Mouse (Mus musculus): Measurements from ENCODE around the gene Ttll1. TPM values are rescaled to one million over a fixed set of nuclear protein-coding genes. Genes with fewer than 3 reads are reported as not detected.

The Ttll1 gene
- polyA plus RNA-seq, 1 experiment from 2014 or later: 10.0 TPM

GRCm38 (mm10) chr15:83532606-83533005 lies 21.9 kb upstream of the Ttll1 start:
- WGBS (ENCODE audit: insufficient replicate concordance): 39% methylated on average over 7 of the region's 7 CpGs
- H3K36me3 ChIP-seq: no peaks in the 10 kb centered on the region
- no peak overlapping the region for H3K4me2 ChIP-seq
- H3K27me3 ChIP-seq (replicated peaks): peaks cover 42% of the 10 kb centered on the region
- ATAC-seq: no peak
- no peak overlapping the region for H3K4me3 ChIP-seq
- peaks cover 11% of the 10 kb centered on the region; the same call in 1 of the 2 replicates for H3K4me1 ChIP-seq
- no peak overlapping the region for H3K9ac ChIP-seq
- H3K9me3 ChIP-seq (replicated peaks): no peaks in the 10 kb centered on the region
- H3K27ac ChIP-seq: no peak overlapping the region

GRCm38 (mm10) chr15:83531961-83532469 lies 21.3 kb upstream of the Ttll1 start:
- no peaks in the 10 kb centered on the region for H3K9me3 ChIP-seq (replicated peaks)
- H3K4me1 ChIP-seq: peaks cover 17% of the 10 kb centered on the region
- H3K4me3 ChIP-seq: no peak overlapping the region
- no peak overlapping the region for H3K4me2 ChIP-seq
- no peaks in the 10 kb centered on the region for H3K36me3 ChIP-seq
- peaks cover 48% of the 10 kb centered on the region for H3K27me3 ChIP-seq (replicated peaks)
- ATAC-seq: no peak
- H3K9ac ChIP-seq: no peak overlapping the region
- no peak overlapping the region for H3K27ac ChIP-seq
- 68% methylated on average over 5 of the region's 5 CpGs for WGBS (ENCODE audit: insufficient replicate concordance)

GRCm38 (mm10) chr15:83530688-83531087 lies 20.0 kb upstream of the Ttll1 start:
- Histone ChIP-seq H3K9me3 (replicated peaks) (no peaks in the 10 kb centered on the region), H3K4me3 (no peak overlapping the region), H3K27ac (0 out of 2 replicates have a peak overlapping the region, but pooled peaks have one; percentile 8), H3K36me3 (no peaks in the 10 kb centered on the region), H3K4me2 (no peak overlapping the region), H3K27me3 (replicated peaks) (peaks cover 59% of the 10 kb centered on the region), H3K4me1 (peaks cover 31% of the 10 kb centered on the region), H3K9ac (no peak overlapping the region)
- 49% methylated on average over 6 of the region's 6 CpGs for WGBS (ENCODE audit: insufficient replicate concordance)
- no peak for ATAC-seq

- H3K9ac ChIP-seq: no peak overlapping the region
- H3K27me3 ChIP-seq (replicated peaks): peaks cover 63% of the 10 kb centered on the region
- H3K4me2 ChIP-seq: no peak overlapping the region
- H3K4me3 ChIP-seq: no peak overlapping the region
- no peaks in the 10 kb centered on the region for H3K9me3 ChIP-seq (replicated peaks)
- ATAC-seq: no peak; the same call in 1 of the 2 replicates
- H3K36me3 ChIP-seq: no peaks in the 10 kb centered on the region
- peaks cover 33% of the 10 kb centered on the region for H3K4me1 ChIP-seq
- WGBS (ENCODE audit: insufficient replicate concordance): 66% methylated on average over 9 of the region's 9 CpGs
- H3K27ac ChIP-seq: 0 out of 2 replicates have a peak overlapping the region, but pooled peaks have one; percentile 8
These were observed 19.5 kb upstream of the Ttll1 start for GRCm38 (mm10) chr15:83530233-83530632.

GRCm38 (mm10) chr15:83529765-83530164 lies 19.1 kb upstream of the Ttll1 start:
- ATAC-seq: no peak
- Histone ChIP-seq H3K27me3 (replicated peaks) (peaks cover 68% of the 10 kb centered on the region), H3K4me3 (no peak overlapping the region), H3K27ac (no peak overlapping the region), H3K4me1 (peaks cover 33% of the 10 kb centered on the region), H3K9me3 (replicated peaks) (no peaks in the 10 kb centered on the region), H3K36me3 (no peaks in the 10 kb centered on the region), H3K4me2 (no peak overlapping the region), H3K9ac (no peak overlapping the region)
- 60% methylated on average over 5 of the region's 5 CpGs for WGBS (ENCODE audit: insufficient replicate concordance)

GRCm38 (mm10) chr15:83528892-83529291 lies 18.2 kb upstream of the Ttll1 start:
- no peak for ATAC-seq
- Histone ChIP-seq H3K4me3 (no peak overlapping the region), H3K4me2 (no peak overlapping the region), H3K9ac (no peak overlapping the region), H3K9me3 (replicated peaks) (no peaks in the 10 kb centered on the region), H3K4me1 (peaks cover 41% of the 10 kb centered on the region), H3K27ac (no peak overlapping the region), H3K36me3 (no peaks in the 10 kb centered on the region), H3K27me3 (replicated peaks) (peaks cover 77% of the 10 kb centered on the region)
- 51% methylated on average over 4 of the region's 4 CpGs for WGBS (ENCODE audit: insufficient replicate concordance)

- H3K4me3 ChIP-seq: peak overlapping the region; percentile 62
- peaks cover 87% of the 10 kb centered on the region for H3K27me3 ChIP-seq (replicated peaks)
- H3K27ac ChIP-seq: no peak overlapping the region
- H3K4me2 ChIP-seq: peak overlapping the region; percentile 90
- H3K36me3 ChIP-seq: no peaks in the 10 kb centered on the region
- WGBS (ENCODE audit: insufficient replicate concordance): 45% methylated on average over 2 of the region's 2 CpGs
- H3K9me3 ChIP-seq (replicated peaks): no peaks in the 10 kb centered on the region
- peaks cover 51% of the 10 kb centered on the region for H3K4me1 ChIP-seq
- ATAC-seq: no peak
- no peak overlapping the region for H3K9ac ChIP-seq
These were observed 17.1 kb upstream of the Ttll1 start for GRCm38 (mm10) chr15:83527747-83528146.

GRCm38 (mm10) chr15:83527092-83527437 lies 16.4 kb upstream of the Ttll1 start:
- Histone ChIP-seq H3K36me3 (no peaks in the 10 kb centered on the region), H3K27me3 (replicated peaks) (peaks cover 87% of the 10 kb centered on the region), H3K4me3 (peak overlapping the region; percentile 62), H3K4me1 (peaks cover 51% of the 10 kb centered on the region), H3K9ac (peak overlapping the region; percentile 55), H3K27ac (no peak overlapping the region), H3K4me2 (peak overlapping the region; percentile 90), H3K9me3 (replicated peaks) (no peaks in the 10 kb centered on the region)
- peak; percentile 16; the same call in 1 of the 2 replicates for ATAC-seq
- 4% methylated on average over 26 of the region's 26 CpGs for WGBS (ENCODE audit: insufficient replicate concordance)

GRCm38 (mm10) chr15:83526424-83527091 lies 15.9 kb upstream of the Ttll1 start, which contains the start of gene Bik:
Gene Bik (plus strand): TSS chr15:83526862.
- Histone ChIP-seq H3K36me3 (no peaks in the 10 kb centered on the region), H3K9ac (peak within 1 kb of the TSS; percentile 55), H3K4me2 (peak within 1 kb of the TSS; percentile 90), H3K4me1 (peaks cover 54% of the 10 kb centered on the region), H3K4me3 (peak within 1 kb of the TSS; percentile 62), H3K27ac (no peak within 1 kb of the TSS), H3K9me3 (replicated peaks) (no peaks in the 10 kb centered on the region), H3K27me3 (replicated peaks) (peaks cover 90% of the 10 kb centered on the region)
- peak; percentile 72; the same call in 1 of the 2 replicates for ATAC-seq
- WGBS (ENCODE audit: insufficient replicate concordance): 1% methylated on average over 44 of the region's 45 CpGs

GRCm38 (mm10) chr15:83524333-83524729 lies 13.6 kb upstream of the Ttll1 start:
- Histone ChIP-seq H3K9ac (no peak overlapping the region), H3K36me3 (no peaks in the 10 kb centered on the region), H3K4me1 (peaks cover 46% of the 10 kb centered on the region), H3K27ac (no peak overlapping the region), H3K27me3 (replicated peaks) (peaks cover 75% of the 10 kb centered on the region), H3K9me3 (replicated peaks) (no peaks in the 10 kb centered on the region), H3K4me2 (no peak overlapping the region), H3K4me3 (no peak overlapping the region)
- ATAC-seq: no peak
- WGBS (ENCODE audit: insufficient replicate concordance): 65% methylated on average over 3 of the region's 3 CpGs

- Histone ChIP-seq H3K9me3 (replicated peaks) (no peaks in the 10 kb centered on the region), H3K9ac (no peak overlapping the region), H3K27ac (no peak overlapping the region), H3K4me1 (peaks cover 46% of the 10 kb centered on the region), H3K4me3 (no peak overlapping the region), H3K27me3 (replicated peaks) (peaks cover 74% of the 10 kb centered on the region), H3K4me2 (no peak overlapping the region), H3K36me3 (no peaks in the 10 kb centered on the region)
- 39% methylated on average over 14 of the region's 14 CpGs for WGBS (ENCODE audit: insufficient replicate concordance)
- no peak for ATAC-seq
These were observed 13.1 kb upstream of the Ttll1 start for GRCm38 (mm10) chr15:83523638-83524332.

- no peak for ATAC-seq
- 37% methylated on average over 7 of the region's 7 CpGs for WGBS (ENCODE audit: insufficient replicate concordance)
- Histone ChIP-seq H3K27me3 (replicated peaks) (peaks cover 74% of the 10 kb centered on the region), H3K36me3 (no peaks in the 10 kb centered on the region), H3K4me1 (peaks cover 51% of the 10 kb centered on the region), H3K9me3 (replicated peaks) (no peaks in the 10 kb centered on the region), H3K4me3 (no peak overlapping the region), H3K9ac (no peak overlapping the region), H3K4me2 (no peak overlapping the region), H3K27ac (no peak overlapping the region)
These were observed 12.5 kb upstream of the Ttll1 start for GRCm38 (mm10) chr15:83523196-83523595.
